Mouse (Mus musculus): ENCODE data around the gene Myh4.

Myh4 gene

DNA sequence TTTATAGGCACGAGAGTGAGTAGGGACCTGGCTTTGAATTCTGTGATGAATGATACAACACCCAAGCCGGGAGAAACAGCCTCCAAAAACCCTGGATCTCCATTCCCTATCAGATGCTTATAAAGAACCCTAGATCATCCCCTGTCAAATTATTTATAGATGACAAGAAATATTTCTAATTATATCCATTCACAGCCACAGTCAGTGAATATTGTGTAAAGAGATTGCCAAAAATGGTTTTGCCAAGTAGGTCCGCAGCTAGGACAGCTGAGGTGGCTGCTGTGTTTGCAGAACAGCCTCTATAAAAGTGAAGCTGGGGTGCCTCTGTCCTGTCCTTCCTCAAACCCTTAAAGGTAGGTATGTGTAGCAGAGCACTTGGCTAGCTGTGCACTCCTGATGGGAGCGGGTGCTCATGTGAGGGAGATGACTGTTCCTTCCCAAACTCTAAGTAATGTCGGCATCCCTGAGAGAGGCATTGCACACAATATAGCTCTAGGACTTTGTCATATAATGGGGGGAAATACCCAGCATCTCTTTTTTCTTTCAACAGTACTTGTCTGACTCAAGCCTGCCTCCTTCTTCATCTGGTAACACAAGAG, at the start of gene Myh4:
Myh4 (plus strand) TSS at position 549 of the 599 bp plus-strand sequence.
- DNase-seq (ENCODE audit: low spot score in 2 of 2): no peak

DNA sequence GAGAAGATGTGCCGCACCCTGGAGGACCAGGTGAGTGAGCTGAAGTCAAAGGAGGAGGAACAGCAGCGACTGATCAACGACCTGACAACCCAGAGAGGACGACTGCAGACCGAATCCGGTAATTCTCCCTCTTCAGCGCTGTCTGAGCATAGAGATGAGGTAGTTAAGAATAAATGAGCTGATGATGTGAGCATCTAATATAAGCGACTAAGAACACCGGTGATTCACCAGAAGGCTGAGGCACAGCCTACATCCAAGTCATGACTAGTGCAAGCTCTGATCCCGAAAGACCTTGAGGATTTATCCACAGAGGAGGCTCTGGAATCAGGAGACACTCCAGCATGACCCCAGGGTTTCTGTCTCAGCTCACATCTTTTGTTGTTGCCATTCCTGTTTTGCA, 47.5 kb upstream of the Myh4 start:
- DNase-seq (ENCODE audit: low spot score in 2 of 2): peak in 1 of 2 experiments; percentile 14

GRCm38 (mm10) chr11:67190814-67191213, 47.0 kb upstream of the Myh4 start:
- DNase-seq (ENCODE audit: low spot score in 2 of 2): peak in 1 of 2 experiments; percentile 28

DNA sequence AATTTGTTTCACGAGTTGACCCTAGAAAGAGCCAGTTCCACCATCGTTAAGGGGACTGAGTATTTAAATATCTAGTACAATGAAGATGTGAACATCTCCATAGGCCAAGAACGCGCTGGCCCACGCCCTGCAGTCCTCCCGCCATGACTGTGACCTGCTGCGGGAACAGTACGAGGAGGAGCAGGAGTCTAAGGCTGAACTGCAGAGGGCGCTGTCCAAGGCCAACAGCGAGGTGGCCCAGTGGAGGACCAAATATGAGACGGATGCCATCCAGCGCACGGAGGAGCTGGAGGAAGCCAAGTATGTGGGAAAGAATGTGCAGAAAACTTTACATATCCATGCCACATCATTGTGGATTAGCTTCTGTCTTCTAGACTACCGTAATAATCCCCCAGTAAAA, 46.3 kb upstream of the Myh4 start:
- DNase-seq (ENCODE audit: low spot score in 2 of 2): no peak

DNA sequence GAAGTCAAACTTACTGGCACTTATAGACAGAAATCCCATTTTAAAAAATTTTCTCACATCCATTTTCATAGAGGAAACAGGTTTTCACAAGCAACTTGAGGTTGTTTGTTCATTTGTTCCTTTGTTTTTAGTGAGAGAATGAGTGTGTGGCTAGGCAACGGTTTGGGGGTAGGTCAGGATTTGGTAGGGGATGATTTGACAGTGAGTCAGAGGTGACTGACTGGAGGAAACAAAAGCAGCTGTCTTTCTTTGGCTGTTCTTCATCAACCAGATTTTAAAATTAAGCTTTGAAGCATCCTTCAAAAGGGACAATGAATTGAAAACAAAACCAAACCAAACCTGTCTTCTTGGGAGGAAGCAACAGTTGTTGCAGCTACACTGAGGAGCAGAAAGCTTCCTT, 38.5 kb upstream of the Myh4 start:
- DNase-seq (ENCODE audit: low spot score in 2 of 2): no peak

- DNase-seq (ENCODE audit: low spot score in 2 of 2): no peak
Observed at GRCm38 (mm10) chr11:67199752-67200151, 38.1 kb upstream of the Myh4 start, which contains the start of gene Myh1. Myh1 (plus strand) TSS chr11:67200052.

DNA sequence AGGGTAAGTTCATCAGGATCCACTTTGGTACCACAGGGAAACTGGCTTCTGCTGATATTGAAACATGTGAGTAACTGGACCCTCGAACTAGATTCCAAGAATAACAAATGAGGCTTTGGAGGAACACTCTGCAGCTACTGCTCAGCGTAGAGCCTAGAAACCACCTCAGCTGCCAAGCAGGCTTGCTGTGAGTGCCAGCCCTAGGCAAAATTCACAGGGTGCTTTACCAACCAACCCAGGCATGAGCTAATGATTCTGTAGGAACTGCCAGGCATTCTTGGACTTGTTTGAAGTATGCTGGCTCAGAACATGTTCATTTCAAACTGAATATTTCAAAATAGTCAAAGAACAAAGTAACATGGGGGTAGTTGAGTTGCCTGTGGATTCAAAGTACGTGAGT, 33.1 kb upstream of the Myh4 start:
- no peak for DNase-seq (ENCODE audit: low spot score in 2 of 2)

GRCm38 (mm10) chr11:67221803-67222202, 16.0 kb upstream of the Myh4 start:
- DNase-seq (ENCODE audit: low spot score in 2 of 2): no peak

- DNase-seq (ENCODE audit: low spot score in 2 of 2): no peak
Observed at GRCm38 (mm10) chr11:67224466-67224865, 13.4 kb upstream of the Myh4 start.

DNA sequence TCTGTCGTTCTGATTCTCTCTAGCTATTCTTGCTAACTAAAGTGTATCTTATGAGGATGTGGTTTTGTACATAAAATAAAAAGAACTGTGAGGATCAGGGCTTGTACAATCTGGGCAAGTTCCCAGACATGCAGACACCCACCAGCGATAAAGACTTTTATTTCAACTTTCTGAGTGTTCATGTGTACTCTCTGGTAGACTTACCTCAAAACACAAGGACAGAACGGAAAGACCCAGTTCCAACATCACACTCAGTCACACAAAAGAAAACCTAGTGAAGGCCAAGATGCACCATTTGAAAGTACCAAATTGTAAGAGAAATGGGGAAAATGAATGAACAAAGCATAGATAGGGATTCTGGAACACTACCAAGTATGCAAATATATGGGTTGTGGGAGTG, 9.1 kb upstream of the Myh4 start:
- DNase-seq (ENCODE audit: low spot score in 2 of 2): no peak

DNA sequence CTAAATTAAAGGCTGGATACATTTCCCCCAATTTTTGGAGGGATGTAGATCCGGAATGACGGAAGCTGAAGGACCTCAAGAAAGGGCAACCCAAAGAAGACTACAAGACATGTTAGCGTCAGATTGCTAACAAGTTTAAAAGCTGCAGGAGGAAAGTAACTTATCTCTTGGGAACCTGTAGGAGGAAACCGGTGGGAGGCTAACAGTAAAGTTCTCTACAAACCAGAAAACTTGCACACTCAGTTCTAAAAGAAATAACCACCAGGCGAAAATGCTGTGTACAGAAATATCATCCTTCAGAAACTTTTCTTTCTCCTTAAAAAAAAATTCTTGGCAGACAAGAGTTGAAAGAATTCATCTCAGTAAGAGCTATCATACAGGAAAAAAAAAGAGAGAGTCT, 8.7 kb upstream of the Myh4 start:
- peak in 1 of 2 experiments; percentile 54 for DNase-seq (ENCODE audit: low spot score in 2 of 2)

DNA sequence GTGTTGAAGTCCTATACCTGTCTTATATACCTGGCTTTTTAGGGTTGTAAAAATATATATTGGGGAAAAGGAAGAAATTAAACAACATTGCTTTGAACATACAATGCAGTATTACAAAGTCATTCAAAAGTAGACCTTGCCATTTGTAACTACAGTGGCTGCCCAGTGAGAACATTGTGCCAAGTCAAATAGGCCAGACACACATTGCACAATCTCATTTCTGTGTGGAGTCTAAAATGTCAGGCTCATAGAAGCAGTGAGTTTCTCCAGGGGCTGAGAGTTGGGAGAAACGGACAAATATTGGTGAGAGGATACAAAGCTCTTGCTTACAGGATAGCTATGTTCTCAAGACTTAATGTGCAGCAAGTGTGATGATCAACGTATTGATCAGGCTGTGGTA, 7.9 kb upstream of the Myh4 start:
- no peak for DNase-seq (ENCODE audit: low spot score in 2 of 2)

- peak in 1 of 2 experiments; percentile 62 for DNase-seq (ENCODE audit: low spot score in 2 of 2)
Observed at GRCm38 (mm10) chr11:67235639-67236358, 2.0 kb upstream of the Myh4 start.

DNA sequence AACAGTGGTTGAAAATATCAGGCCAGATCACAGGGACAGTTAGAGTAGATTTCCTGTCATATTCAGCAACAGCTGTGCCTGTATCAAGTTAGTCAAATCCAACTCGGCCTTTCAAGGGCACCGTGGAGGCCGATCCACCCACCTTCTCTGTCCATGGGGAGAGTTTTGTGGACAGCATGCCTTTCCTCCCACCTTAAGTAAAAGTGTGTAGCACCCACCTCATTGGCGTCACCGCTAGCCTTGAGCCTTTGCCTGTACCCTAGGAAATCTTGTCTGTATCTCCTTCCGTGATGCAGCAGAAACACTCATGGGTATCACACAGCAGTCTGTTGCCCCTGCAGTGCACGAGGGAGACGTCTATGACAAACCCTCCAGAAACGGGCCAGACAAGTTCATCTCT, 1.0 kb upstream of the Myh4 start:
- no peak for DNase-seq (ENCODE audit: low spot score in 2 of 2)

DNA sequence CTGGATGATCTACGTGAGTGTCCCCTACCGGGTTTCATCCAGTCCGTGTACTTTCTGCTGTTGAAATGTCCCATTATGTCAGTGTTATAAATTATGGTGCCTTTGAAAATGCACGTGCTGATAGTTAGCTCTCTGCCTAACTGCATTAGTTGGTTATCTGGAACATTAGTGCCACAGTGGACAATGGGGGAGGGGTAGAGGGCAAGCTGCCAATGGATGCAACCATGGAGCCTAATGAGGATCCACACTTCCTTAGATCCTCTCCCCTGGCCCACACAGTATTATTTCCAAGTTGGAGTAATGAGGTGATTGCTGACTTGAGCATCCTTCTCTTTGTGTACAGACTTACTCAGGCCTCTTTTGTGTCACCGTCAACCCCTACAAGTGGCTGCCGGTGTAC, 3.2 kb downstream of the Myh4 start:
- no peak for DNase-seq (ENCODE audit: low spot score in 2 of 2)

- peak in 1 of 2 experiments; percentile 39 for DNase-seq (ENCODE audit: low spot score in 2 of 2)
Observed at GRCm38 (mm10) chr11:67253691-67254090, 15.9 kb downstream of the Myh4 start.

DNA sequence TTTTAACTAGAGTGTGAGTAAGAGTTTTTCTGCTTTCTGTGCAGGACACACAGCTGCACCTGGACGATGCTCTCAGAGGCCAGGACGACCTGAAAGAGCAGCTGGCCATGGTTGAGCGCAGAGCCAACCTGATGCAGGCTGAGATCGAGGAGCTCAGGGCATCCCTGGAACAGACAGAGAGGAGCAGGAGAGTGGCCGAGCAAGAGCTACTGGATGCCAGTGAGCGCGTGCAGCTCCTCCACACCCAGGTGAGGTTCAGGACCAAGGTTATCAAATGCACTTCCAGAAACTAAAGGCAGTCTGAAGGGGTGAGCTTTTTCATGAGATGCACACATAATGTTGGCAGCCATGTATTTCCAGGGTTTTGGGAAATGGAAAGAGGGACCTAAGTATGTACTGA, 19.2 kb downstream of the Myh4 start:
- no peak for DNase-seq (ENCODE audit: low spot score in 2 of 2)

GRCm38 (mm10) chr11:67260956-67261355, 23.1 kb downstream of the Myh4 start:
- DNase-seq (ENCODE audit: low spot score in 2 of 2): no peak

DNA sequence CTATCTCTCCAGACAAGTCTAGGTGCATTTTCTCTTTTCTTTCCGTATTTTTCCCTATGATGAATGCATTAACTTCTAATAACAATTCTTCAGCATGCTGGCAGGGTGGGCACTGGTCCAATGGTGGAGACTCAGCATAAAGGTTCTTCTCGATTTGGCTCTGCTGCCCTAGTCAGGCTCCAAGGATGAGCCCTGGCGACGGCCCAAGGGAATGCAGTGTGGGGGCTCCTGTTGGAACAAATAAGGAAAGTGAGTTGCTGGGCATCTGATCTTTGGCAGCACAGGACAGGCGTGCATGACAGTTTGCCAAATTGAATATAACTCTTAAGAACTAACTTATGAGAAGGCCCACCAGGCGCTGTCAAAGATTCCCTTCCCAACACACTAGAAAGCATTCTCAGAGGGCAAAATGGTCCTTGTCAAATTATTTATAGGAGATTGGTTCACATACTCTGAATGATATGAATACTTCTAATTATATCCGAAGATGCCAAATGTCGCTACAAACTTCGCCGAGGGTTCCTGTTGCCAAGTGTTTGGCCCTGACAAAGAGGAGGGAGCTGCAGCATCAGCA, 38.9 kb downstream of the Myh4 start, which contains the start of gene Myh8:
Myh8 (plus strand) TSS at position 524 of the 574 bp plus-strand sequence.
- DNase-seq (ENCODE audit: low spot score in 2 of 2): no peak

GRCm38 (mm10) chr11:67293440-67293839, 55.6 kb downstream of the Myh4 start:
- peak; percentile 6 to 45 for DNase-seq (ENCODE audit: low spot score in 2 of 2)
